Mouse (Mus musculus) erythroblast, embryonic 14.5 days (primary cell): ENCODE measurements around the gene Ap3b1.

Source experiments
- GATA1 ChIP-seq: IDR thresholded peaks from 2 replicates; pipeline ENCODE4 v1.6.1; 2012; ENCODE audit warnings: low read length, inconsistent platforms, mixed read lengths
- TAL1 ChIP-seq: IDR thresholded peaks from 3 replicates; pipeline ENCODE4 v1.6.1; 2012; ENCODE audit warnings: low read length, inconsistent platforms, mixed read lengths

GRCm38 (mm10) chr13:94370521-94370920 lies 11.8 kb downstream of the Ap3b1 start:
- TF ChIP-seq GATA1 (no peak), TAL1 (no peak)
